Mouse (Mus musculus) left cerebral cortex, postnatal 4 days (tissue): ENCODE results near the gene Polr1a. TPM values are rescaled to one million over a fixed set of nuclear protein-coding genes. Genes with fewer than 3 reads are reported as not detected.

Experiments
- DNase-seq: peaks from one replicate; pipeline ENCODE4 v3.0.0-alpha.2; 2022
- intact Hi-C: fragments of 180-260 bp; cut with DNase I; formaldehyde crosslinking; loops from one replicate; pipeline ENCODE4 v1.15.1; 2025
- total RNA-seq, 2 experiments: library from RNA; stranded (reverse); gene quantifications; 2 replicates each; pipeline ENCODE4 v1.2.3; 2021

Polr1a gene
- total RNA-seq, 2 experiments from 2014 or later: 36.7 to 40.3 TPM

GRCm38 (mm10) chr6:71994004-71994403 is 85.2 kb downstream of the Polr1a start:
- no peak for DNase-seq
- intact Hi-C loops: no loop called here

- intact Hi-C loops: no loop called here
- DNase-seq: no peak
Observed at GRCm38 (mm10) chr6:71995081-71995480, 86.2 kb downstream of the Polr1a start.

GRCm38 (mm10) chr6:71997215-71997614 is 88.4 kb downstream of the Polr1a start:
- DNase-seq: no peak
- intact Hi-C loops: no loop called here

GRCm38 (mm10) chr6:71999917-72000512 is 91.2 kb downstream of the Polr1a start:
- no peak for DNase-seq
- intact Hi-C loops: loop anchor here (1.0 kb wide), 1 partner anchor 58 kb away; no protein-coding TSS in a partner anchor

- intact Hi-C loops: no loop called here
- no peak for DNase-seq
Observed at GRCm38 (mm10) chr6:72001220-72001777, 92.4 kb downstream of the Polr1a start.

- DNase-seq: no peak
- intact Hi-C loops: no loop called here
Observed at GRCm38 (mm10) chr6:72007411-72008212, 98.8 kb downstream of the Polr1a start.

- intact Hi-C loops: no loop called here
Observed at GRCm38 (mm10) chr6:72008213-72008655, 99.4 kb downstream of the Polr1a start.

GRCm38 (mm10) chr6:72009454-72009853 is 100.6 kb downstream of the Polr1a start:
- DNase-seq: no peak
- intact Hi-C loops: no loop called here

More at GRCm38 (mm10) chr6:72008213-72008655, 99.4 kb downstream of the Polr1a start:
- no peak for DNase-seq

- intact Hi-C loops: no loop called here
- DNase-seq: no peak
Observed at GRCm38 (mm10) chr6:72014033-72014432, 105.2 kb downstream of the Polr1a start.

- DNase-seq: no peak
- intact Hi-C loops: no loop called here
Observed at GRCm38 (mm10) chr6:72018052-72018451, 109.2 kb downstream of the Polr1a start.

- DNase-seq: no peak
- intact Hi-C loops: no loop called here
Observed at GRCm38 (mm10) chr6:72025497-72025896, 116.6 kb downstream of the Polr1a start.

GRCm38 (mm10) chr6:72028079-72028478 is 119.2 kb downstream of the Polr1a start:
- intact Hi-C loops: no loop called here
- no peak for DNase-seq

GRCm38 (mm10) chr6:72029674-72030073 is 120.8 kb downstream of the Polr1a start:
- intact Hi-C loops: no loop called here
- DNase-seq: no peak

Other genes starting within 250 kb of the Polr1a start
- gene Reep1, start 201.5 kb upstream of the Polr1a start, total RNA-seq: 100 to 1,000 TPM; 223 to 225 TPM
- 10 to 100 TPM; 28.3 to 29.0 TPM for gene Mrpl35, start 82.1 kb upstream of the Polr1a start, total RNA-seq
- gene Immt, start 77.7 kb upstream of the Polr1a start, total RNA-seq: 100 to 1,000 TPM; 133 to 134 TPM
- gene Ptcd3, start 303 bp upstream of the Polr1a start, total RNA-seq: 10 to 100 TPM; 77.3 to 80.5 TPM
- gene St3gal5, start 188.5 kb downstream of the Polr1a start, total RNA-seq: 10 to 100 TPM; 55.3 to 63.6 TPM